Mouse (Mus musculus): ENCODE measurements at regions not wholly inside any gene's neighbourhood (a gene's known extent, or its start where the extent isn't known, plus 50 kb on each side); places are given as distances from the start of the nearest gene placed in this dataset.

- no peaks in the 10 kb centered on the region for H3K27me3 ChIP-seq (replicated peaks)
- ATAC-seq (ENCODE audit: insufficient number of reproducible peaks, low FRiP score), result no peak
- no peaks in the 10 kb centered on the region for H3K9me3 ChIP-seq (replicated peaks)
- H3K9ac ChIP-seq, result no peak overlapping the region
- no peak overlapping the region for H3K27ac ChIP-seq (ENCODE audit: poor library complexity, severe bottlenecking)
- WGBS, result 55% methylated on average over 3 of the region's 3 CpGs
- no peak overlapping the region for H3K4me3 ChIP-seq
- no peaks in the 10 kb centered on the region for H3K4me1 ChIP-seq (replicated peaks)
- H3K4me2 ChIP-seq, result no peak overlapping the region
- no peaks in the 10 kb centered on the region for H3K36me3 ChIP-seq
Measured at GRCm38 (mm10) chr4:31268825-31269495, 694.9 kb upstream of the Map3k7 start.

GRCm38 (mm10) chr4:31274131-31274530, 689.8 kb upstream of the Map3k7 start:
- Histone ChIP-seq H3K36me3 (no peaks in the 10 kb centered on the region), H3K4me3 (no peak overlapping the region), H3K9me3 (replicated peaks) (no peaks in the 10 kb centered on the region), H3K4me1 (replicated peaks) (no peaks in the 10 kb centered on the region), H3K4me2 (no peak overlapping the region), H3K27ac (ENCODE audit: poor library complexity, severe bottlenecking) (no peak overlapping the region), H3K27me3 (replicated peaks) (no peaks in the 10 kb centered on the region), H3K9ac (no peak overlapping the region)
- 52% methylated on average over 1 of the region's 1 CpGs for WGBS
- no peak for ATAC-seq (ENCODE audit: insufficient number of reproducible peaks, low FRiP score)

- peak overlapping the region; percentile 12; the same call in 1 of the 2 replicates for H3K4me2 ChIP-seq
- ATAC-seq (ENCODE audit: insufficient number of reproducible peaks, low FRiP score), result 0 out of 2 replicates have a peak, but pooled peaks have one; percentile 18
Measured at GRCm38 (mm10) chr4:31290301-31290975, 673.5 kb upstream of the Map3k7 start.

GRCm38 (mm10) chr4:31293752-31294151, 670.1 kb upstream of the Map3k7 start:
- Histone ChIP-seq H3K4me2 (no peak overlapping the region), H3K4me1 (replicated peaks) (peaks cover 11% of the 10 kb centered on the region), H3K27ac (ENCODE audit: poor library complexity, severe bottlenecking) (no peak overlapping the region), H3K9me3 (replicated peaks) (no peaks in the 10 kb centered on the region), H3K36me3 (no peaks in the 10 kb centered on the region), H3K9ac (no peak overlapping the region), H3K4me3 (no peak overlapping the region), H3K27me3 (replicated peaks) (no peaks in the 10 kb centered on the region)
- 47% methylated on average over 2 of the region's 2 CpGs for WGBS
- no peak for ATAC-seq (ENCODE audit: insufficient number of reproducible peaks, low FRiP score)

More at GRCm38 (mm10) chr4:31290301-31290975, 673.5 kb upstream of the Map3k7 start:
- Histone ChIP-seq H3K4me3 (no peak overlapping the region), H3K36me3 (no peaks in the 10 kb centered on the region), H3K27ac (ENCODE audit: poor library complexity, severe bottlenecking) (peak overlapping the region; percentile 81; the same call in 1 of the 2 replicates), H3K4me1 (replicated peaks) (peaks cover 11% of the 10 kb centered on the region), H3K27me3 (replicated peaks) (no peaks in the 10 kb centered on the region), H3K9me3 (replicated peaks) (no peaks in the 10 kb centered on the region), H3K9ac (no peak overlapping the region)
- WGBS, result 49% methylated on average over 5 of the region's 5 CpGs

- Histone ChIP-seq H3K9ac (no peak overlapping the region), H3K4me2 (no peak overlapping the region), H3K4me1 (replicated peaks) (no peaks in the 10 kb centered on the region), H3K27ac (ENCODE audit: poor library complexity, severe bottlenecking) (no peak overlapping the region), H3K36me3 (no peaks in the 10 kb centered on the region), H3K4me3 (no peak overlapping the region), H3K27me3 (replicated peaks) (no peaks in the 10 kb centered on the region), H3K9me3 (replicated peaks) (no peaks in the 10 kb centered on the region)
- no peak for ATAC-seq (ENCODE audit: insufficient number of reproducible peaks, low FRiP score)
- 76% methylated on average over 3 of the region's 3 CpGs for WGBS
Measured at GRCm38 (mm10) chr4:31297848-31298247, 666.0 kb upstream of the Map3k7 start.

GRCm38 (mm10) chr4:31319269-31319668, 644.6 kb upstream of the Map3k7 start:
- peaks cover 9% of the 10 kb centered on the region; the same call in 1 of the 2 replicates for H3K4me1 ChIP-seq (replicated peaks)
- H3K4me3 ChIP-seq, result no peak overlapping the region
- H3K27ac ChIP-seq (ENCODE audit: poor library complexity, severe bottlenecking), result no peak overlapping the region
- H3K36me3 ChIP-seq, result no peaks in the 10 kb centered on the region
- no peaks in the 10 kb centered on the region for H3K27me3 ChIP-seq (replicated peaks)
- H3K4me2 ChIP-seq, result no peak overlapping the region
- WGBS, result 47% methylated on average over 6 of the region's 6 CpGs
- no peak overlapping the region for H3K9ac ChIP-seq
- ATAC-seq (ENCODE audit: insufficient number of reproducible peaks, low FRiP score), result no peak
- H3K9me3 ChIP-seq (replicated peaks), result no peaks in the 10 kb centered on the region

- no peaks in the 10 kb centered on the region for H3K36me3 ChIP-seq
- WGBS, result 77% methylated on average over 8 of the region's 8 CpGs
- H3K4me1 ChIP-seq (replicated peaks), result peaks cover 9% of the 10 kb centered on the region; the same call in 1 of the 2 replicates
- no peak overlapping the region for H3K27ac ChIP-seq (ENCODE audit: poor library complexity, severe bottlenecking)
- ATAC-seq (ENCODE audit: insufficient number of reproducible peaks, low FRiP score), result no peak
- no peaks in the 10 kb centered on the region for H3K27me3 ChIP-seq (replicated peaks)
- H3K9ac ChIP-seq, result no peak overlapping the region
- no peaks in the 10 kb centered on the region for H3K9me3 ChIP-seq (replicated peaks)
- H3K4me3 ChIP-seq, result no peak overlapping the region
- no peak overlapping the region for H3K4me2 ChIP-seq
Measured at GRCm38 (mm10) chr4:31320734-31321507, 643.0 kb upstream of the Map3k7 start.

- Histone ChIP-seq H3K4me2 (no peak overlapping the region), H3K4me3 (no peak overlapping the region), H3K9me3 (replicated peaks) (no peaks in the 10 kb centered on the region), H3K36me3 (no peaks in the 10 kb centered on the region), H3K9ac (no peak overlapping the region), H3K27me3 (replicated peaks) (no peaks in the 10 kb centered on the region), H3K27ac (ENCODE audit: poor library complexity, severe bottlenecking) (no peak overlapping the region), H3K4me1 (replicated peaks) (peaks cover 9% of the 10 kb centered on the region; the same call in 1 of the 2 replicates)
- WGBS, result 87% methylated on average over 3 of the region's 3 CpGs
- no peak for ATAC-seq (ENCODE audit: insufficient number of reproducible peaks, low FRiP score)
Measured at GRCm38 (mm10) chr4:31323816-31324215, 640.1 kb upstream of the Map3k7 start.

GRCm38 (mm10) chr4:31328798-31329197, 635.1 kb upstream of the Map3k7 start:
- H3K27ac ChIP-seq (ENCODE audit: poor library complexity, severe bottlenecking), result no peak overlapping the region
- H3K9me3 ChIP-seq (replicated peaks), result no peaks in the 10 kb centered on the region
- ATAC-seq (ENCODE audit: insufficient number of reproducible peaks, low FRiP score), result no peak
- no peaks in the 10 kb centered on the region for H3K36me3 ChIP-seq
- no peak overlapping the region for H3K4me3 ChIP-seq
- H3K4me1 ChIP-seq (replicated peaks), result no peaks in the 10 kb centered on the region
- no peaks in the 10 kb centered on the region for H3K27me3 ChIP-seq (replicated peaks)
- H3K4me2 ChIP-seq, result peak overlapping the region; percentile 46
- H3K9ac ChIP-seq, result no peak overlapping the region
- WGBS, result 20% methylated on average over 5 of the region's 5 CpGs

- Histone ChIP-seq H3K36me3 (no peaks in the 10 kb centered on the region), H3K9ac (no peak overlapping the region), H3K4me3 (no peak overlapping the region), H3K4me2 (no peak overlapping the region), H3K4me1 (replicated peaks) (no peaks in the 10 kb centered on the region), H3K27me3 (replicated peaks) (no peaks in the 10 kb centered on the region), H3K9me3 (replicated peaks) (no peaks in the 10 kb centered on the region), H3K27ac (ENCODE audit: poor library complexity, severe bottlenecking) (no peak overlapping the region)
- ATAC-seq (ENCODE audit: insufficient number of reproducible peaks, low FRiP score), result no peak
Measured at GRCm38 (mm10) chr4:31331053-31331452, 632.8 kb upstream of the Map3k7 start.

- no peaks in the 10 kb centered on the region for H3K9me3 ChIP-seq (replicated peaks)
- H3K4me2 ChIP-seq, result no peak overlapping the region
- WGBS, result 73% methylated on average over 3 of the region's 3 CpGs
- no peaks in the 10 kb centered on the region for H3K27me3 ChIP-seq (replicated peaks)
- H3K27ac ChIP-seq (ENCODE audit: poor library complexity, severe bottlenecking), result no peak overlapping the region
- H3K36me3 ChIP-seq, result no peaks in the 10 kb centered on the region
- H3K4me3 ChIP-seq, result no peak overlapping the region
- H3K4me1 ChIP-seq (replicated peaks), result no peaks in the 10 kb centered on the region
- H3K9ac ChIP-seq, result no peak overlapping the region
- no peak for ATAC-seq (ENCODE audit: insufficient number of reproducible peaks, low FRiP score)
Measured at GRCm38 (mm10) chr4:31335686-31336085, 628.2 kb upstream of the Map3k7 start.
